Mouse (Mus musculus) retina, embryonic 14.5 days (tissue): ENCODE measurements around the gene Dazl.

Experiments
- DNase-seq: peaks from one replicate; pipeline ENCODE4 v3.0.0-alpha.2; 2015; ENCODE audit warnings: low spot score

Gene Dazl

DNA sequence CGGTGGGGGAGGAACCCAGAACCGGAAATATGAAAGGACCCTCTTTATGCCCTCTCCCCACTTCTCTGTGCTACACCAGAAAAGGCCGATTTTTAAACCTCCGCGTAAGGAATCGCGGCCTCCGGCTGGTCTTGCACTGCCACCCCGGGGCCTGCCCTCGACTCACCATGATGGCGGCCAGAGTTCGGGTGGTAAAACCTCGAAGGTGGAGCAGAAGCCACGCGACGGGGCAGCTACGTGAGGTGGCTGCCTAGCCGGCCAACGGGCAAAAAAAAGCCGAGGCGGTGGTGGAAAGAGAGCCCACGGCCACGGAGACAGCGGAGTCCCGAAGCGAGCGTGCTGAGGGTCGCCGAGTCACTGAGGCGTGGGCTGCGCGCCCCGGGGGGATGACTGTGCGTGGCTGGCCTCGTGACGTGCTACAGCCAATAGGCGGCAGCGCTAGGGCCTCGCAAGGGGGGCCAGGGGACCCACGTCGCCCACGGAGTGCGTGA, at the start of gene Dazl:
TSS of gene Dazl (minus strand) at position 396 of the 491 bp plus-strand sequence.
- no peak for DNase-seq

DNA sequence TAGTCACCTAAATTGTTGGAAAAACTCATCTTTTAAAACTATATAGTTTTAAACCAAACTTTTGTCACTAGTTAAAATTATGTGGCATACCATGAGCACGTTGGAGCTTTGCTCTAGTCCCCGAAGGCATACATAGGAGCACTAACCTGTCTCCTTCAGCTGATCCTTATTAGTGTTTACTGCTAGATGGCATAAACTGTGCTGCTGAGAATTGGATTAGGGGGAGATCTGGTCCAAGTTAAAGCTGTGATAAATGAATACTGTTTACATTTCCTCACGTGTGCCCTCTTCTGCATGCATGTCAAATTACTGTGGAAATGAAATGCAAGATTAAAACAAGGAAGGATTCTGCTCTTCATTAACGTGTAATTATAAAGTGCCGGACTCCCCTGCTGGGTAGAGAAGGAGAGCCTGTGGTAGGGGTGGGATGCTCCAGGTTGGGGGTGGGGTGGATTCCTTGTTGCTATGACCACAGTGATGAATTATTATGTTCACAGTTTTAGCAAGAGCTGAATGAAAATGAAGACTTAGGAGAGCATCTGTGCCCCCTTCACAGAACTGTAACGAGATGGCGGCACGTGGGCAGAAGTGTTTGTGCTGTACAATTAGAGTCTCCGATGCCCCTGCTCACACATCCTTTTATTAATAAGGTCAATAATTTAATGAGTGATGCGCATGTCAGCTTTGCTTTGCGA, 48.6 kb upstream of the Dazl start:
- DNase-seq, result no peak

DNA sequence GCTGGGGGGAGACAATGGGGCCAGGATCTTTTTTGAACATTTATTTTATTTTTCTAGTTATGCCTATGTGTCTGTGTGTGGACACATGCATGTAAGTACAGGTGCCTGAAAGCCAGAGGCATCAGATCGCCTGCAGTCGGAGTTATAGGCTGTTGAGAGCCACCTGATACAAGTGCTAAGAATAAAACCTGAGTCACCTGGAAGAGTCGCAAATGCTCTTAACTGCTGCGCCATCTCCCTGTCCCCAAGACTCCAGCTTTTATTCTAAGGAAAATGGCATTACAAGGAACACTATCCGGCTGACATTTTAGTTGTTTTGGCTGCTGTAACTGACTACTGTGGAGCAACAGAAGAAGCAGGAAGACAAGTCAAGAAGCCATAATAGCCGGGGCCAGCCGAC, 45.5 kb upstream of the Dazl start:
- no peak for DNase-seq

DNA sequence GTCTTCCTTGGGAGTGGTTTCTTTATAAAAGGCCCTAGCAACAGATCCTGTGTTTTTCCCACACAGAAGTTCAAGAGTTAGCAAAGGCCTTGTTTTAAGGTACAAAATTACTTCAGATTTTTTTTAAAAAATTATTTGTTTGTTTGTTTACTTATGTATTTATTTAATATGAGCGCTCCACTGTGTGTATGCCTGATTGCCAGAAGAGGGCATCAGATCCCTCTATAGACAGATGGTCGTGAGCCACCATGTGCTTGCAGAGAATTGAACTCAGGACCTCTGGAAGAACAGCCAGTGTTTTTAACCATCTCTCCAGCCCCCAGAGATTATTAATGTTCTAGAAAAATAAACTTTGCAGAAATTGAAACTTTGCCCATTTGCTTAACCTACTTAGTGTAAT, 42.3 kb upstream of the Dazl start:
- no peak for DNase-seq

DNA sequence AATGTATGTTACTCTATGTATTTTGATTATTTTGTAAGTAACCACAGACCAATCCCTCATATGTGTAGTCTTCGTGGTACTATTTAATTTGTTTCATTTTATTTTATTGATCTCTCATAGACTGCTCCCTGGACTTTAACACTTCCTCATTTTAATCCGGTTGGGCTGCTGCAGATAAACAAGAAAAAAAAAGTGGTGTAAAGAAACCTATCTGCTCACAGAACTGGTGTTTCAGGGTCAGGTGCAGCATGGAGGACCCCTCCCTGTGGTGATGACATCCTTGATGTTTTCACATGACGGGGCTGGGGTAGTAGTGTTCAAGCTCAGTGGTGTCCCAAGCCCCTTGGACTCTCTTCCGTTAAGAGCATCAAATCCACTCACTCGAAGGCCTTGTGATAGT, 41.3 kb upstream of the Dazl start:
- DNase-seq, result no peak

DNA sequence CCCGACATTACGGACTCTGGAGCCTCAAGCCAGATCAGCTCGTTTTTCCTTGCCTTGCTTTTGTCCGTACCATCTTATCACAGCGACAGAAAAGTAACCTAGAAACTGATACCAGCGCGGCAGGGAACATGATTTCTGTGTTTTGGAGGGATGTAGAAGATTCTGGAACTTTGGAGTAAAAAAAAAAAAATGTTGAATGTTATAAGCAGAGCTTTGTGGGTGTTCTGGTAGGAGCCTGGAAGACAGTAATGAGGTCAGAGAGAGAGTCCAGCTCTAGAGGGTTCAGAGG, 38.5 kb upstream of the Dazl start:
- DNase-seq, result no peak

DNA sequence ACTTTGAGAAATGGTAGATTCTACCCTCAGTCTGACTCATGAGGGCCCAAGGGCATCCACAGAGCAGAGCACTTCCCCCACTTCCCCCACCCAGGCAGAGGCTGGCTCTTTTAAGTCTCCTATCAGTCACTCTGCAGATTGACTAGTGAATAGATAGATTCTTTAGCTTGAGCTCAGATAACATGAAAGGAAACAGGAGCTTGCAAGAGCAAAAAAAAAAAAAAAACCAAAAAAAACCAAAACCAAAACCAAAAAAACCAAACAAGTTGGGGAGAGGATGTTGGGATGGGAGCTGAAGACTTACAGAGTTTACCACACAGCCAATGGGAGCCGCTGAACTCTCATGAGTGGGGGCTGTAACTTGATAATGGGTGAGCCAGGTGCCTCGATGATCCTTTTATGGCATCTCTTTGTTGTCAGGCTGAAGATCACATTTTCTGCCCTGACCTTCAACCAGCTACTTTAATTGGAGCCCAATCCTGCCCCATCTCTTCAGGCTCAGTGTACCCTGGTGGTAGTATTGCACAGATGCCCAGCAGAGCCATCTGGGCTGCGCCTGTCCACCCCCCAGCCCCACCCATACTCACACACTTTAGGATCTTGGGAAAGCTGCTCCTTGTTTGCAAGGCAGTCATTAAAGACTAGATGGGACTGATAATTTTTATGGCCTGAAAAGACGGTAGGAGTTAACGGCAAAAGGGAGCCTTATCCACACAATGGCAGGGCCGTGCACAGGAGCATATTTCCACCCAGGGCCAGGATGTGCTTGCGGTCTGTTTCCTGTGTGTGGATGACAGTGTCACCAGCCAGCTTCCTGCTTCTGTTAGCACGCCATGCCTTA, 38.0 kb upstream of the Dazl start:
- DNase-seq, result no peak

DNA sequence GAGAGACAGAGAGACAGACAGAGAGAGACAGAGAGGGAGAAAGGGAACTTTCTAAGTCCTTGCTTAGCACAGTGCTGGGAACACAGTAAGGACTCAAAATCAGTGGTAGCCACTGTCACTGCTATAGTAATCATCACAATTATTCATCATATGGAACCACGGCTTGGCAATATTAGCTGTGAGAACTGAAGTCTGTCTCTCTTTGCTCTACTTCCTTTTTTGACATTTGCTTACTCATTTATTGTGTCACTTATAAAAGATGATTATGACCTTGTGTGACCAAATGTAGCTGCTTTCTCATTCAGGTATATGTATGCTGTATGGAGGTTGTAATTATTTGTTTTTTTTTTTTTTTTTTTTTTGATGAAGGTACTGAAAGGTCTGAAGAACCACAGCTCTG, 36.8 kb upstream of the Dazl start:
- DNase-seq, result no peak

DNA sequence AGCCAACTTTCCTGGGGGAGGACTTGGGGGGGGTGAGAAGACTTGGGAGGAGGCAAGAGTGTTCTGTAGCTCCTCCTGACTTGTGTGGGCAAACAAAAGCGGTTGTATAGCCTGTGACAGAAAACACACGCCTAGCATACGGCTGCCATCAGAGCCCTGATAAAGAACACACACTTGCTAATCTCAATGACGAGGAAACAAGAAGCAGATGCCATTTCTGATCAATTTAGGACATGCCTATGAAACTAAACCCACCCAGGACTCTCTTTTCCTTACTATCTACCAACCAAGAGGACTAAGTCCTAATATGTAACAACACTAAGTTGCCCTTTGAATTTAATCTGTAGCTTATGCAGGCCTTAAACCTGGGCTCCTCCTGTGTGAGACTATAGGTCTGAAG, 31.2 kb upstream of the Dazl start:
- no peak for DNase-seq

DNA sequence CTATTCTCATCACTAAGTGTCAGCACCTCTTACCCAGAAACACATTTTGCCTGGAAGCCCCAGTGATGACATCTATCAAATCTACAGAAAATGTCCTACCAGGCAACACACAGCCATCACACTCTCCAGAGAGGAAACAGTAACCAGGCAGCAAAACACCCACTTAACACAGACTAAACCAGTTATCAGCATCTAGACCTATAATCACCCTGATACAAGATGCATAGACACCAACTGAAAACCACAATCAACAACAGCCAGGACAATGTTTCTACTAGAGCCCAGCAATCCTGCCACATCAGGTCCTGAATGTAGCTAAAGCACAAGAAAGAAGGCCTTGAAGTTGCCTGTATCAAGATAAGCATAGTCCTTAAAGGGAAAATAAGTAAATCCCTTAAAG, 25.4 kb upstream of the Dazl start:
- DNase-seq, result no peak

DNA sequence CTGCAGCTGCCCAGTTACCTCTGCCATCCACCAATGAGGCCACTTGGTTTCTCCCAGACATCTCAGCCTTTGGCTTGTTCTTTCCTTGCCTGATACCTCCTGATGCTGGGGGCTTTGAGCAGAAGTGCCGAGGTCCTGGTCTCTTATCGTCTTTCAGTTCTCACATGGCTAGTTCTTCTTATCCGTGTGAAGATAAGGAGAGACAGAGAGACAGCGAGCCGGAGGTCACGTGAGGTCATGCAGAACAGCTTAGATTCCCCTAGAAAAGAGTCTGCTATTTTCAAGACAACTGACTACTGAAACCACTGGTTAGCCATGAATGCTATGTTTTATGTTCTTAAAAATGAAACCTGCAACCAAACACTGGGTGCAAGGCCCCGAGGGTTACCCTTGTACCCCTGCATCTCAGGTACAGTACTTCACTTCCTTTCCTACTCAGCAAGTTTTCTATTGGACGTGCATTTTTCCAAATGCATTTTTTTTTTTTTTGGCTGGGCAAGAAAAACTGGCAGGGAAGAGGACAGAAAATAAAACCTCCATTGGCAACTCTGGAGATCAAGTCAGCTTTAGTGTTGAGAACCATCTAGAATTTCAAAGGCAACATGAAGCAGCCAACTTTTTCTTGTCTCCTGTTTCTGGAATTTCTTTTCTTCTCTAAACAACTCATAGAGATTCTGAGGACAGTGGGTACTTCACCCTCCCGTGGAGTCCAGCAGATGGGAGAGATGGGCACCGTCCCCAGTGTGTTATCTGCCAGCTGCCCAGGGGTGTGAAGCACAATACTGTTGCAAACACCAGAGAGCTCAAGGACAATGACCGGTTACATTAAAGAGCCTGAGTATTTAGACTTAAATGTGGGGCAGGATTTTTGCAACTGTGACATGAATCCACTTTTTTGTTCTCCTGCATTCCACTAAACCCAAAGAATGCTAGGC, 23.0 kb upstream of the Dazl start:
- no peak for DNase-seq

DNA sequence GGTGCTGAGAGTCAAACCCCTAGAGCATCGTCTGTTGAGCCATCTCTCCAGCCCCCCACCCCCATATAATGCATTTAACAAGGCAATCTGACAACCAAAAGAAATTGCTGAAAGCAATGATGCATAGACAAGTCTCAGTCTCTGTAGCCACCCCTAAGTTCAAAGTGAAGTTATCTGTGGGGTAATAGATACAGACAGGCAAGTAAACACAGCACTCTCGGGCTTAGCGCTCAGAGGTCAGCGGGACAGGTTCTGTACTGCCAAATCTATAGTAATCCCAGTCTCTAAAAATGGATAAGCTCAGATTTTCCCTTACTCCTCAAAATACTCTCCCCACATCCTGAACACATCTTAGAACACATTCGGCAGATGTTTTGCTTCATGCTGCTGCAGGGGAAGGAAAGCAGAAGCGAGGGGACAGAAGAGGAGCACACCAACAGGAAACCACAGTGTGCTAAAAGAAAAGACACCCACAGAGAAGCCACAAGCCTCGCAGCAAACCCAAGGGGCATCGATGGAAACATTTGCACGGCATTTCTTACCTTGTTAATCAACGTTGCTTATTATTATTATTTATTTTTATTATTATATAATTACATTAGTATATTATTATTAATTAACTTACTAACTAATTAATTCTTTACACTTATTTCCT, 16.8 kb upstream of the Dazl start:
- DNase-seq, result peak; percentile 15

DNA sequence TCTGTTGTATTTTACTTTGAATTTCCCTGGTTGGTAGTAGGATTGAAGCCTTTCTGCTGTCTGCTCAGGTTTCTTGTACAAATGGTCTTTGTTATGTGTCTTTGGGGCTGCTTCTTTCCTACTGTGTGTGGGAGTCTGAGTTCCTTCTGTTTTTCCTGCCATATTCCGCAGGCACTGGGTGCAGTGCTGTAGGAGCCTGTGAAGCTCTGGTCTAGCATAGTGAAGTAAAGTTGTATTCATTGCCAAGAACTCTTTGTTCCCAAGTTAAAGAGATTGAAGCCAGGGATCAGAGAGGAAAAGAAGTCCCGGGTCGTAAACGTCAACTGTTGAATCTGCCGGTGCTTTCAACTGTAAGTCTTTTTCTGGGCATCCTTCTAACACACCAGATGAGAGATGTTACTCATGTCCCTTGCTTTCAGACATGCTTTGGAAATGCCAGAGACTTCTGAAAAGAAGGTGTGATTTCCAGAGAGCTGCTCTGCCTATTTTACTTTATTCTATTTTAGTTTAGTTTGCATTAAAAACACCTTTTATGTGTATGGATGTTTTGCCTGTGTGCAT, 16.2 kb upstream of the Dazl start:
- no peak for DNase-seq

DNA sequence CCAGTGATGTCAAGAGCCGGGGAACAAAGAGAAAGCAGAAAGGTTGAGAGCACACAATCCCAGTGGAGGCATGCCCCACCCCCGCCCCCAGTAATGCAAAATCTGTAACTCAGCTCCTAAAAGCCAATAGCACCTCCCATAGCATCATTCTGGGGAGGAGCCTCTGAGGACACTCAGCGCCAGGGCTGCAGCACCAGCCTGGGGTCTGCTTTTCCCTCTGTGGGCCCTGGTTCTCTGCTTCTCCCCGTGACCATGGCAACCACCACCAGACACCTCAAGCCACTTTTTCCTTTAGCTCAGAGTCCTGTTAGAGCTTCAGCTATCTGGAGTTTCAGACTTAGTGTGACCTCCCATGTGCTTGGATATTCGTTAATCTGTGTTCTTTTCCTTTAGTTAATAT, 15.4 kb upstream of the Dazl start:
- DNase-seq, result no peak

DNA sequence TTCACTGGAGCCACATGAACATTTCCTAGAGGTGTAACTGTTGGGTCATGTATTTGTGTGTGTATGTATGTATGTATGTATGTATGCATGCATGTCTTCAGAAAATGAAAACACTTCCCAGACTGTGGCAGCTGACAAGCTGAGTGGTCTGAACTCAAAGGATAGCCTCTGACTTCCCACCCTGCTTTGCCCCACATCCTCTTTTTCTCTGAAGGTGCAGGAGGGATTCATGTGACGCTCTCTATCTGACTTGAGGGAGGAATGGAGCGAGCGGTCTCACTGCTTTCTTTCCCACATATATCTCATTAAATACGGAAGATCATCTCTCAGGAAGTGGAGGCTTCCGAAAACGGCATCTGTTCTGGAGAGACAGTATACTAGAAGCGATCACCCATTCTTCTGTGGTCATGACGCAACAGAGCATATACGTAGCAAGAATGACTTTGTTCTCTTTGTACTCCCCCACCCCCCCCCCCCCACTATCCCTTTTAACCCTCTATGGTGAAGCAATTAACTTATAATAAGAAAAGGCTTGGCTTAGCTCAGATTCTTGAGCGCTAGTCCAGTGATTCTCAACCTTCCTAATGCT, 14.7 kb upstream of the Dazl start:
- no peak for DNase-seq

DNA sequence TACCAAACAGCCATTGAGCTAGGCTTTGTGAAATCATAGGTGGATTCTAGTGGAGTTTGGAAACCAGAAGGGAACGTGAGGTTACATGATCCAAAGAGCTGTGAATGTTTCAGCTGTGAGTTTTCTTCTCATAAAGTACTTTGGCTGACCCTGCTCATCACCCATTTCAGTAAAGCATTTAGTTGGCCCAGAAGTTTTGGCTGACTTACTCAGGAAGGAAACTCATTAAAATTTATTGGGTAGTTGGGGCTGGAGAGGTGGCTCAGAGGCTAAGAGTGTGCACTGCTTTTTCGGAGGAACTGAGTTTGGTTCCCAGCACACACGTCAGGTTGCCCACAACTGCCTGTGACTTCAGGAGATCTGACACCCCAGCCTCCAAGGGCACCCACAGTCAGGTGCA, 9.4 kb upstream of the Dazl start:
- no peak for DNase-seq

DNA sequence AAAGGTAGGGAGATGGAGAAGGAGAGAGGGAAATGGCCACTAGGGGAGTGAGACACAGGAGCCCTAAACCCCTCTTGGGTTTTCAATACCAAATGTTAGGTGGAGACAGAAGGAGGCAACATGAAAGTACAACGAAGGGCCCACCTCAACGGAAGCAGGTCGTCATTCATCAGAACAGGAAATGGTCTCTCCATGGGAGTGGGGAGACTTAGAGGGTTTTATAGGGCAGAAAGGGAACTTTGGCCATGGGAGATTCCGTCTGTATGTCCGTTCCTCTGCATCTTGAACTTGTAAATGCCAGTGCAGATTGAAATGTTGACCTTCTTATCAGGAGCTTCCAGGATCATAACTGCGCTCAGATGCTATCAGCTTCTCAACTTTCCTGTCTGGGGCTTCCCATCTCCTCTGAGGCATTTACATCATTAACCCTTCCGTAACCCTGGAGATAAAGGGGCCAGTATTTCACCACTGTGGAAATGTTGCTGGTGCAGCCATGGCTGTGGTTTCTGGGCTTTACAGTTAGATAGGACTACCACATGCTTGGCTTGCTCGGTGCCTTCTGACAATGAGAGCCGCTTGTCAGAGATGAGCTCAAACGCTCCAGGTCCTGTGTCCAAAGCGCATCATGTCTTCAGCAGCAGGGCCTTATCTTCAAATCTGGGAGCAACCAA, 6.9 kb upstream of the Dazl start:
- DNase-seq, result no peak

DNA sequence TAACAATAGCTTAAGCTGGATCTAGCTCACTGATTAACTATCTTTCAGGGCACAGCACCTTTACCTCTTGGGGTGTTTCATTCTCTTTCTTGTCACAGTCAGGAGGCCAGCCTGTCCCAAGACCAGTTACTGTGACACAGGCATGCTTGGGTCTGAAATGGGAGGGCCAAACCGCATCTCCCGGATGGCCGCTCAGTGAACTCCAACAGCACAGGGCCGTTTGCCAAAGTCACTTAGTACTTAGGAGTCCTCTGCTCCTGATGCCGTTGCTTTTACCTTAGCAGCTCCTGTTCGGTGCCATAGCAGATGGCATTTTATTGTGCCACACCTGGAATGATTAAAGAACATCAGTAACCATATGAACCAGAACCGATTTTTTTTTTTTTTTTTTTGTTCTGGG, 5.4 kb upstream of the Dazl start:
- no peak for DNase-seq

DNA sequence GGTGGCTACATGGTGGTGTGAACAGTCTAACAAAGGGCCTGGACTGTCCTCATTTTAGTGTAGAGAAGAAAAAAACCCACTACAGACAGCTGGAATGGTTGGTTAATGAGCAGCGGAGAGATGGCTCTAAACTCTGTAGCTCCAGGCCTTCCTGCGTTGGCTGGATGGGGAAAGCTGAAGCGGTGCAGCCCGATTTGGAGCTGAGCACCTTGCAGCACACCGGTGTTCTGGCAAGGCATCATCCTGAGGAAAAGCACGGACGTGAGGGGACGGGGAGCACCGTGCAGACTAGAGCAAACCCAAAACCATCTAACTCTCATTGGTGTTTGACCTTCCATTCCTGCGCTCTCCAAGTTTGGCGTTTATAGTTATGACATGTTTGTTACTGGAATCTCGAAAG, 1.3 kb upstream of the Dazl start:
- DNase-seq, result no peak

DNA sequence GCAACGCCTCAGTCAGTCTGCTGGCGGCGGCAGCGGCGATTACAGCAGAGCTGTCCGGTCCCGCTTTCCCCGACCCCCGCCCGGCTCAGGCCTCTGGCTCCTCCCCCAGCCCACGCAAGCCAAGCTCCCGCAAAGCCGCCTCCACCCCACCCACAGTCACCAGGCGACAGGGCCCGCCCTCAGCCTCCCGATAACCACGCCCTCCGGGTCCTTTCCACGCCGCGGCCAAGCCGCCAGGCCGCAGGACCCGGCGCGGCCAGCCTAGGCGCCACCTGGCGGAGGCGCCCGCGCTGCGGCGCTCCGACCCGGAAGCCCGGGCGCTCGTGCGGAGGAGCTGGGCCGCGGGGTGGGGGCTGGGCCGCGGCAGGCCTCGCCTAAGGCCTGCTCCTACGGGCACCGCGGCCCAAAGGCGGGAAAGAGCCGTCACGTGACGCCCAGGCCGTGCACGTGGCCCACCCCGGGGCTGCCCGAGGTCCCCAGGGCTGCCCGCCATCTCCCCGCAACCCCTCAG, 720 bp downstream of the Dazl start:
- peak; percentile 95 for DNase-seq
